Mouse (Mus musculus): ENCODE measurements at regions not wholly inside any gene's neighbourhood (a gene's known extent, or its start where the extent isn't known, plus 50 kb on each side); places are given as distances from the start of the nearest gene placed in this dataset.

DNA sequence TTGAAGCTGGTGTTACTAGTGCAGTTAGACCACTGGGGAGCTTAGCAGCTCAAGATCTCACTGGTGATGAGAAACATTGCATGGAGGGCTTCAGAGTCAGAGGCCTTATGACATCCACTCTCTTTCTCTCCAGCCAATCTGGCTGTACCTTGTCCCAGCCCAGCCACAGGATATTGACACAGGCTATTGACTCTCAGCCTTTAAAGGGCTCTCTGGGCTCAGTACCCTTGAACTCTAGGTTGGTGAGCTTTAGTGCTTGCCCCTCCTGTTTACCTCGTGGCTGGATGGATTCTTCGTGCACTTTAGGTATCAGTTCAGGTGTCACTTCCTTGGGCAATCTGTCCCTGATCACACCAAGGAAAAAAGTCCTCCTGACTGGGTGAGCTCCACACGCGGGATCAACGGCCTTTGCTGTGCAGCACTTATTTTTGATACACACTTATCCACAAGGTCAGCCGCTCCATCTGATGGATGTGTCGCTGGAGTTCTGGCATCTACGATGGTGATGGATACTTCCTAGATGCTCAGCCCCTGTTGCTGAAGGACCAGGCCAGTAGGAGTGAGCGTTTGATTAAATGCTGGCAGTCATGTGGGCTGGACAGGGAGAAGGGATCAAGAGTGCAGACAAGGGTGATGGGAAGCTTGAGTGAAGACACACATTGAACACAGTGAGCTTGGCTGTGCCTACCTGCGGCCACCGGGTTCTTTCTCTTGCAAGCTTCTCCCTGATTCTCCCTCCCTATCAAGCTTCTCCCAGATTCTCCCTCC, 177.7 kb downstream of the Snx10 start:
- no peak for DNase-seq (ENCODE audit: low read depth, low spot score)

DNA sequence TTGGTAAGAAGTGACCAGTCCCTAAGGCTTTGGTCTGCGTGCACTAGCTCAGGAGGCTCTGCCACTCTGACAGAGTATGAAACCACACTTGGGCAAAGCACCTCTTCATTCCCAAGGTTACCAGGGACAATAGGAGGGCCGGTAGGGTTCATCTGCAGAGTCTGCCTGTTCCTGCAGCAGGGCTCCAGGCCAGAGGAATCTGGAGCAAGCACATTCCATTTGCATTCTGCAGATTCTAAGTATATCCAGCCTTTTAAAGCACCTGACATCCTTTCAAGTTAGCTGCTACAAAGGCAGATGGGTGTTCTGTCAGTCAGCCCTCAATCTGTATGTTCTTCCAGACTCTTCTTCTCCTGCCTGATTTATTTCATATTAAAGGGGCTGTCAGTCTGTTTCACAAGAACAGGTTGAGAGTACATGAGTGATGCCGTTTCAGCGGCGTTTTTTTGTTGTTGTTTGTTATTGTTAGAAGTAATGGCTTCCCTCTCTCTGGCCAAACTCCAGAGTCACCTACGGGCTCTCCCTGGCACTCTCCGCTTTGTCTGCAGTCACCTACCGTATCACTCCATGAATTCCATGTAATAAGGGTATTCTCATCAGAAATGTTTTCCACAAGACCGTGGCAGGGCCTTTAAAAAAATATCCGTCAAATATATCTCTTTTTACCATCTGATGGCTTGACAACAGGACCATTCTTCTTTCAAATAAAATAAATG, 178.9 kb downstream of the Snx10 start:
- no peak for DNase-seq (ENCODE audit: low read depth, low spot score)

DNA sequence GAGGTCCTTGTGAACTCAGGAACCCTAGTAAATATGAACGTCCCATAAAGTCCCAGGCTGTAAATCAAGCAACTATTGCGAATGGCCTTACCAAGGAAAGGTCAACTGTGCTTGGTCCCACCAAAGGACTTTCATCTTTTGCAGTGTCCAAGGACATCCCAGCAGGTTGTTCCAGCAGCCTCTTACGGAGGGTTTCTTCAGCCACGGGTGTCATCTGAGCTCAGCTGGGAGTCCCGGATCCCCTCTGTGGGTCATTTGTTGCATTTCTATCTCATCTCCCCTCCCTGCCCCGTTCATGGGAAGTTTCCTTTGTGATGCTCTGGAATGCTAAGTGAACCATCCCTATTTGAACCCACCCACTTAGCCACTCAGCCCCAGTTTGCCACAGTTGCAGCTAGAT, 184.3 kb downstream of the Snx10 start:
- DNase-seq (ENCODE audit: low read depth, low spot score) = no peak

DNA sequence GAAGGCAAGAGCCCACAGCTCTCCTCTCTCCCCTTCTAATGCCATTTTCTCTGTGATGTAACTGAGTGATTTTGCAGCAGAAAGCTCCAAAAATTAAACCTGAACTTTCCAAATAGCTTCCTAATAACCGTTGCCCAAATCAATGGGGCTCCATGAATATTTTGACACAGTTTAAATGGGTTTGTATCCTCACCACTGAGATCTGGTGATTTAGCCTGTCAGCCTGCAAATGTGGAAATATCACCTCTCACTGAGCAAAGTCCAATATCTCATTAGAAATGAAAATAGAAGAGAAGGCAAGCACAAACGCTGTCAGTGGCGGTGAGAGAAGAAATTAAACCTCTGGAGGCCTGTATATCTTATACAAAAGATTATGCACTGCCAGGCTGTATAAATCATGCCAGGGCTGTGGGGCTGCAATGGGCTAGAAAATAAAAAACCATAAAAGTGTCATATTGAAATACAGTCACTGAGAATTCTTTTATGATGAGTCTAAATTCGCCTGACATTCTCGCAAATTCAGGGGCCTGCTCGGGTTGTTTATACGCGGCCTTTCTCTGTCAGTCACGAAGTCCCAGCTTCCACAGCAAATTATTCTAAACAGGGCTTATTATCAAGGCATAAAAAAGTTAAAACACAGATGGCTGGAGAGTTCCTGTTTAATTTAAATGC, 185.1 kb downstream of the Snx10 start:
- DNase-seq (ENCODE audit: low read depth, low spot score) = no peak

DNA sequence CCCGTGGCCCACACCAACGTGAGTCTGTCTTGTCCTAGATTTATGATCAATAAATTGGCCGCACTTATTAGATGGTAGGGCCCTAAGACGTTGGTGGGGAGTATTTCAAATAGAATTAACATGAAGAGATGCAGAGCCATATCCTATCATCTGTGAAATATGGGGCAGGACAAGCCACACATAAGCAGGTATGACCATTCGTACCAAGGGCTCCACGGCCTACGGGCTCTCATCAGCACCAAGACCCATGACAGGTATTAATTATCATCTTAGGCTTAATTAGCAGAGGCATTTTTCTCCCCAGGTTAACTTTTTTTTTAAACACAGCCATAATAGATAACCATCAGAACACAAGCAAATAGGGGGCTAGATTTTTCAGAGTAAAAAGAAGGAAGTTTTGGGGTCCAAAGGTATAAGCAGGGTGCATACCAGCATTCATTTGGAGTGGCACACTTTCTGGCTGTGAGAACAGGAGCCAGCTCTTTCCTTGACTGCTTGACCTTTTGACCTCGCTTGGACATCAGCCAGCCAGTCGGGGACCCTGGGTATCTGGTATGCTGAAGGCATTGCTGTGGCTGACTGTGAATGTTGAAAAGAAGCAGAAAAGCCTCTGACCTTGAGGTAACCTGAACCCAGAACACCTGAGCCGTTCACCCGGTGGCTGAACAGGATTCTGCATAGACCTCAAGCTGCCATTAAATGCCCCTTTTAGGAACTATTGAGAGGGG, 185.8 kb downstream of the Snx10 start:
- no peak for DNase-seq (ENCODE audit: low read depth, low spot score)

DNA sequence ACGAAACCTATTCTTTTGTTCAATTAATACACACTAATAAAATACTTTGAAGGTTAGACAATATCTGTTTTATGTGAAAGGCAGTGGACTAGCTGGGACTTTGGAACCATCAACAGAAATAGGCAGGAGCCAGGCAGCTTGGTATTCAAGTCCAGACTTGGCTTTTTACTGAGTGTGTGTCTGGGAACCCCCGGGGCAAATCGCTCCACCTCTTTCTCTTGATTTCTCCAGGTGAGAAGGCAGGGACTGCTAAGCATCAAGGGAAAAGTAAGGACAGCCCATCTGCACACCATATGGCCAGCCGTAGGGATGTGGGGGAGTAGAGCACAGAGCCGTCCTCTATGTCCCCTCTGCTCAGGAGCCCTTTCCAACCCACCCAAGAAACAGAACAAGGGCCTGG, 186.5 kb downstream of the Snx10 start:
- DNase-seq (ENCODE audit: low read depth, low spot score) = no peak

DNA sequence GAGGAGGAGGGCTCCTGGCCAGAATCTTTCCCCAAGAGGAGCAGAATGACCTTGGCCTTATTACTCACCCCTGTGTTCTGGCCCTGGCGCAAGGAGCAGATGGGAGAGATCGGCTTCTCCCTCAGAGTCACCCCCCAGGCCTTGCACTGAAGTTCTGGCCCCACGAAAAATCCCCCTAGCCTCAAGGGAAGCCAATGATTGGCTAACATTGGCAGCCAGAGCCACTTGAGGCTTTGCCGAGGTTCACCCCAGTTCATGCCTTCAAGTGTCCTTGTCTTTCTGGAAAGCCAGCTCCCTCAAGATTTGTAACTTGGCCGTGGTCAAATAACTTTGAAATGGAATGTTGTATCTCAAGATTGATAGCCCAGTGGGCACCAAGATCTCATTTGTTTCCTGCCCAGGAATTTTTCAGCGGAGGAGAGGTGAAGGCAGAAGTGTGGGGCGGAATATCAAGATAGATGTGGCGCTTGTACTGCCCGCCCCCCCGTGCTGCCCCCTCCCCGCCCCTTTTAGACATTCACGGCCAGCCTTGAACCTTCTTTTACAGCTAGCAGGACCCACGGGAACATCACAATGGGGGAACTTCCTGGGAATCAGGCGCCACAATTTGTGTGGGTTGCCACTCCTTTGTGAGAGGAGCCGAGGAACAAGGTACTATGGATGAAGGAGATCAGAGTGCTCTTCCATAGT, 187.4 kb downstream of the Snx10 start:
- DNase-seq (ENCODE audit: low read depth, low spot score) = no peak

DNA sequence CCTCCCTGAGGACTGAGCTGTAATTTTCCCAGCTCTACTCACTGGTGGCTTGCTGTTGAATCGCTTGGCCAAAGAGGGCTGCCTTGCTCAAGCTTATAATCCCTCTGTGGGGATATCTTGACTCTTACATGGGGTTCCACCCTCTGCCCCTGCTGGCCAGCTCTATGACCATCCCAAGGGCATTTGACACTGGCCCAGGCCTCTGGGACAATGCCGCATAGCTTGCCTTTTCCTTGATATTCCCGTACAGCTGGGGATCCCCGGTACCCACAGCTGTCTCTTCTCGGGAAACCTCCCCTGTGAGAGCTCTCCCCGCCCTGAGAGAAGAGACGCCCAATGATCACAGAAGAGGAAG, 187.9 kb downstream of the Snx10 start:
- DNase-seq (ENCODE audit: low read depth, low spot score) = no peak

DNA sequence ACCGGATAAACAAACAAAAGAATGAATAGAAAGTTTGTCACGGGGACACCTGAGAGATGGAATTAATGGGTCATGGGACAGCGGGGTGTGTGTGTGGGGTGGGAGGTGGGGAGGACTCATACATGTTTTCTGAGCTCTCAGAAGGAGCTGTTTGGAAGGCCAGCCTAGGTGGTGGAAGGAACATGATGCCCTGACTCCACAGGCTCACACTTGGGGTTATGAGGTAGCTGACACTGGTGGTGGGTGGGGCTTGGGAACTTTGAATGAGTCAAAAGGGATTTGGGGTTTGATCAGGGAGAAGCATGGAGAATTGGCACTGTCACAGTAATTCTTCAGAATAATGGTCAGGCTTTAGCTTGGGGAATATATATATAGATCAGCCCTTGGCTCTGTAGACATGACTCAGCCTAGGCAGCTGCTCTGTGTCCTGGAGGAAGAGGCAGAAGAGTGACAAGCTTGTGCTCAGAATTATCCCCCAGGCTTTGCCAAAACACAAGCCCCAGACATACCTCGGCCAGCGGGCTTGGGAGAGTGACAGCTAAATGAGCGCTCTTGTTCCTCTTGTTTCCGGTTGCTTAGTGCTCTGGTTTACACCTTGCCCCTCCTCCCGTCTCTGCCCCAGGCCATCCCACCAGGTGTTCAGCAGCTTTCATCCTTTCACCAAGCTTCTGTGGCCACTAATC, 191.6 kb downstream of the Snx10 start:
- no peak for DNase-seq (ENCODE audit: low read depth, low spot score)

DNA sequence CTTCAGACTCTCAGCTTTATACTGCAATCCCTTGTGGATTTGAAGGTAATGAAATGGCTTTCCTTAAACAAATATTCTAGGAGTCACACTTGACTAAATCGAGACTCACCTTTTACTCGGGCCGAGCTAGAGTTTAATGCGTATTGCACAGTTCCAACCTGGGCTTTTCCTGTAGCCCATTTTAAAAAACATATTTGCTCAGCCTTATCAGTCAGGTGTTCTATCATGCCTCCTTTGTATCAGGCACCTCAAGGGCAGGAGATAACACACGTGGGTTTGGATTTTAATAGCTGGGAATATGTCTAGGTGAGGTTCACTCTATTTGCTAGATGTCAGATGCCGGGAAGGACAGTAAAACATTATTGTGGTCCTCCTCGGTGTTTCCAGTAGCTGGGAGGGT, 193.7 kb downstream of the Snx10 start:
- no peak for DNase-seq (ENCODE audit: low read depth, low spot score)

DNA sequence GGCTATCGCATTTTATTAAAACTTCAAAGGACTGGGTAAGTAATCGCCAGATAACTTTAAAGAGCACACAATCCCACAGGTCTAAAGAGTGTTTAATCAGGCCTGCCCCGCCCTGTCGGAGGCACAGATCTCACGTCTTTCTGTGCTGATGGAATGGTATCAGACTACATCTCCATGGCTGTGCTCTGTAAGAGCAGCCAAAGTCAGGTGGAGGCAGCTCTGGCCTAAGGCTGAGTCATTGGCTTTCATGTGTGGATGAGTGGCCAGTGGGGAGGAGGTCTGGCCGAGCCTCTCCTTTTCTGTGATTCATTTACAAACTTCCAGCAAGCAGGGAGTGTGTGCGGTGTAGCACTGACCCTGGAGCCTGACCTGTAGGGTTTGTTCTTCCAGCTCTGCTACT, 197.0 kb downstream of the Snx10 start:
- DNase-seq (ENCODE audit: low read depth, low spot score) = no peak

DNA sequence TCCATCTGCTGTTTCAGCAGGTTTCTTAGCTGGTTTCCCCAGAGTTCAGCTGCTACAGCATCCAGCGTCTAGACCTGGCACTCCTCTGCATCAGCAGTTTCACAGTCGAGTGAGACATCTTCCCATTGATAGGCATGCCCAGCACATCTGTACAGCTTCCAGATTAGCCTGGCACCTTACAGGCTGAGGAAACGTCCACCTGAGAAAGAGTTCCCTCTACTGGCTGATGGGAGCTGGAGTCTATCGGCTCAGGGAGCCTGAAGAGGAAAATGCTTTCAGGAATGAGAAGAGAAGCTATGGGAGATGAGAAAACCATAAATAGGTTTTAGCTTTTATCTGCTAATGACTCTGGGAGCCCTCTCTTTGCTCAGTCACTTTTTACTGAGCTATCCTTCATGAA, 199.4 kb downstream of the Snx10 start:
- no peak for DNase-seq (ENCODE audit: low read depth, low spot score)

DNA sequence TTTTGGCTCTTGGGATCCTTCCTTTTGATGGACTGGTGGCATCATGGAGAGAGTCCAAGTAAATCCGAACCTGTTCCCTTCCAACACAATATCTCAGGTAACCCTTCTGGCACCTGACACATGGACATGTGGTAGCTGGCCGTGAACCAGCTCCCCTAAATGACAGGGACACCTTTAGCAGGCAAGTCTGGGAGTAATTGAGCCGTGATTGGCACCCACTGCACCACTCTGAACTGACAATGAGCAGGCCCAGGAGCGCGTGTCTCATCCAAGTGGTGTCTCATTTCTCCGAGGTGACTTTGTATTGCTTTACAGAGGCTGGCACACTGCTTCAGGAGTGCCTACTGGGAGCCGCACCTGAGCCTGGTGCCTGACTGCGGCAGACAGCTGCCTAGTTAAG, 203.5 kb downstream of the Snx10 start:
- DNase-seq (ENCODE audit: low read depth, low spot score) = no peak

DNA sequence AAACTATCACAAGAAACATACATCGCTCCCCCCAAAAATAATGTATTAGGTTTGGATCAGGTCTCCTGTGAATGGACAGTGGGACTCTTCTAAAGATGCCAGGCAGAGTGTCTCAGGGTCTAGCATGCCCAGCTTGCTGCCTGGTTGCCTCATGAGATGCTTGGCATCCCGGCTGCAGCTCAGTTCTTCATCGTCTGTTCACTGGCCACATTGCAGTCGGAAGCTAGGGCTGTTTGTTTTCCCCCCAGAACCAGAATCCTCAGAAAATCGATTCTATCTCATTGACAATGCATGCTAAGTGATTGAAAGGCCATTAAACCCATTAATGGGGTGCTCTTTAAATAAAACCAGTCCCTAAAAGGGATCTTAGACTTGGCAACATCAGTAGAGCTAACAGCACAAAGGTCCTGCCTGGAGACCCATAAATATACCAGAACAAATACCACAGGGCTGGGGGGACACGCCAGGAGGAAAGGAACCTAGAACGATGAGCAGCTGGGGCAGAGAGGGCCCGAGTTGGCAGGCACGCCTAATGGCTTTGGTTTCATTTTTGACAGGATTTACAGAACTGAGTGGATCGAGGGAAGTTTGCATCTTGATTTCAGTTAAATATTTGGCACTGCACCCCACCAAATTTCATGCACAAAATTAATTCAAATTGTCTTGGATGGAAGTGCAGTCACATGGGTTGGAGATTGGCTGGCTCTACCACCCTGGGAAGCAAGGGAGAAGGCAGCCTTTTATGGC, 205.3 kb downstream of the Snx10 start:
- no peak for DNase-seq (ENCODE audit: low read depth, low spot score)

DNA sequence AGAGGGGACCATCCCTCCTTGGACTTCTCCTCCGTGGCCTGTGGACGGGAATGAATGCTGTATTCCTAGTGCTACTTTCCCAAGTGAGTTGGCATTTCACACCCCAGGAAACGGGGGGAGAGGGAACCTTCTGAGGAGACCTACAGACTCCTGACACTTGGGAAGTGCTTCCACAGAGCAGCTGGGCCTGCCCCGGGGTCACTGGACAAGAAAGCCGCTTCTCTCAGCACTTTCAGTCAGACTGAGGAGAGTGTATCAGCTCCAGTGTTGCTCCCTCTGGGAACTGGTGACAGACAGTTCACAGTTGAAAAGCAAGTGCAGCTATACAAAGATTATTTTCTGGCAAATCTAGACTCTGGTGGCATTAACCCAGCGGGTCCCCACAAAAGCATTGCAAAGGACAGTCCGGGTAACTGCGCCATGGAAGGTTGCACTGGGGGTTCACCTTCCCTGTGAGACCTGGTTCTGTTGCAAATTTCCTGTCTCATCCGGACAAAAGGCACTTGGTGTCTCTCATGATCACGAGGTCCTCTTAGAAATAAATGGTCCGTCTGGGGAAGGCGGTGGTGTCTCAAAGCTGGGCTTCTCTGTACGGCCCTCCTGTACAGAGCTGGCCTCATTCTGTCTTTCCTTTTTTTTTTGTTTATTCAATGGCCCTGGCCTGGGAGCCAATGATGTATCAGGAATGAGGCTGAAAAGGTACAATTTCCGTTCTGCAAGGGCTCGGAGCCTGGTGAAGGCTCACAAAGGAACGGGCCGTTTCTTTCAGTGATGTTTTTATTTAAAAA, 207.1 kb downstream of the Snx10 start:
- no peak for DNase-seq (ENCODE audit: low read depth, low spot score)

DNA sequence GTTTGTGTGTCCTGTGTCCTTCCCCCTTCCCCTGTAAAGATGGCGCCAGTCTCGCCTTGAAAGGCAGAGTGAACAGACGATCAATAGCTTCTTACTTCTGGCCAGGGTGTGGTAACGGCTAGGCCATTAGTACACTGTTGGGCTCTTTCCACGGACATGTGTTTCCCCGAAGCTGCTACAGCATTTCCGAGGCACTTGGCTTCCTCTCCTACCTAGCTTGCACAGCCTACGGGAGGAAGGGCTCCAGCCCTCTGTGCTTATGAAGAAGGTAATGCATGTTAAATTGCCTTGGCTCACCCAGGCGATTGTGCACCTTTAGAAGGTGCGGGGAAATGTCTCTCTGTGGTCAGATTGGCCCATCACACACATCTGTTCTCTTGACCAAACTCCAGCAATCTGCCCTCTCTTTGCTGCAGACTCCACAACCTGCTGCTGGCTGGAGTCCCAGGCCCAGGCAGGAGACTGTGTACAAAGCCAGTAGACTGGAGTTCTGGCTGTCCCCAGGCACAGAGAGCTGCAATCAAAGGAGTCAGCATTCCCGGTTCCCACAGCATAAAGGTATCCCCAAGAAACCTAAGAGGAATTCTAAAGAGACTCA, 208.7 kb downstream of the Snx10 start:
- no peak for DNase-seq (ENCODE audit: low read depth, low spot score)

DNA sequence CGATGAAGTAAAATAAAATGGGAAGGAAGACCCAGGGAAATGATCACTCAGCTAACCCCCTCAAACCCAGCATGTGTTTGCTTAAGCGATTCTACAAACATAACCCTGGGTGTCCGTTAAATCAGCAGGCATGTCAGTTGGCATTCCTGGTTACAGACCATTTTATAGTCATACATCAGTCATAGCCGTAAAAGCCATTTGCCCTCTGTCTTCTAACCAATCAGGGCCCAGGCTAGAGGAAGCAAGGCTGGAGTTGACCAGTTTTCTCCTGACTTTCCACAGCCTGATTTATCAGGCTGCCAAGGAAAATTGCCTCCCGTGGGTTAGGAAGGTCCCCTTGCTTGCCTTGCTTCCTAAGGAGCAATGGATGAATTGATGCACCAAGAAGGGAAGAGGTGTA, 212.3 kb downstream of the Snx10 start:
- no peak for DNase-seq (ENCODE audit: low read depth, low spot score)

DNA sequence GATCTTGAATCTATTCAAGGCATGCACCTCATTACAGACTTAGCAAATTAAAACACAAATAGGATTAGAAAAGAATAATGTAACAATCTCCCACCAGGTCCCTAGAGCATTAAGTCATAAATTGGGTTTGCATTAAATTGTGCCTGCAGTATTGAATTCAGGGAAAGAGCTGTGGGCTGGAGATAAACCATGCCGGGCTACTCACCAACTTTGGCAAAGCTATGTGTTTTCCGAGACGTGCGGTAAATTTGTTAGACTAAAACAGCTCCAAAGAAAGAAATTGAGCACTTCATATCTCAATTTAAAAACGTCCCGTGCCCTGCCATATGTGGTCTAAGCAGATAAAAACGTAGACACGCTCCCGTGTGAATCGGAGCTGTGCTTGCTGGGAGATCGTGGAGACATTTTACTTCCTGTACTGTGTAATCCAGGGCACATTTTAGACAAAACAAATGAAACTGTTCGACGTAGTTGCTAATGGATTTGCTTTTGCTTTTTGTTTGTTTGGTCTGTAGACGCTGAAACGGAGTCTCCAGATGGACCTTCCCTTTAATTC, 219.5 kb downstream of the Snx10 start:
- DNase-seq (ENCODE audit: low read depth, low spot score) = no peak

DNA sequence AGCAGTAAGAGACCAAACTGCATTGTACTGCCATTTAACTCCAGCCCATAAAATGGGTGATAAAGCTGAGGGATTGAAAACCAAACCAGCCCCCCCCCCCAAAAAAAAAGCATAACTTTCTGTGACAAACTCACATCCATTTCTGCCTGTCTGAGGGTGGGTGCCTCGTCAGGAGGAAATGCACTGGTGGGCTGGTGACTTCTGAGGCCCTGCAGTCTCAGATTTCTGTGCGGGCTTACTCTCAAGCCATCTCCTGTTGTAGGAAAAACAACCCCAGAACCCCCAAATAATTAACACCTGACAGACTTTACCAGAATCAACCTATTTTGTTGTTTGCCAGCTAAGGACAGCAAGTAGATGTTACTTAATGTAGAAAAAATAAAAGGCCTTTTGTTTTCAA, 220.9 kb downstream of the Snx10 start:
- no peak for DNase-seq (ENCODE audit: low read depth, low spot score)
